Mouse (Mus musculus) cerebellum, postnatal 10 days (tissue): ENCODE data around the gene Grk3.
A peak's percentile ranks its signal among the peaks of the same experiment; 100 is the strongest.

ENCODE experiments used
- DNase-seq, 2 experiments: peaks; one replicate each; pipeline ENCODE4 v3.0.0; 2021; ENCODE audit warnings: mixed read lengths in 2 of 2

Grk3 gene

GRCm38 (mm10) chr5:112864719-112865367 is 150.7 kb downstream of the Grk3 start:
- peak; percentile 82 to 86 for DNase-seq
